Mouse (Mus musculus) kidney, postnatal 14 days (tissue): ENCODE measurements around the gene Tmem186.

ENCODE experiments used
- DNase-seq: peaks from one replicate; pipeline ENCODE4 v3.0.0; 2022; ENCODE audit warnings: mixed read lengths

Tmem186 gene

GRCm38 (mm10) chr16:8637217-8638051 is at the start of gene Tmem186, which contains the start of gene Pmm2:
Tmem186 (minus strand) TSS chr16:8637712.
Pmm2 (plus strand) TSS chr16:8637674.
- peak; percentile 92 for DNase-seq

GRCm38 (mm10) chr16:8686871-8687535 is 49.5 kb upstream of the Tmem186 start:
- DNase-seq = no peak

GRCm38 (mm10) chr16:8686121-8686870 is 48.8 kb upstream of the Tmem186 start:
- peak; percentile 82 for DNase-seq

GRCm38 (mm10) chr16:8685087-8685486 is 47.6 kb upstream of the Tmem186 start:
- no peak for DNase-seq

- DNase-seq = no peak
Observed at GRCm38 (mm10) chr16:8680470-8680869, 43.0 kb upstream of the Tmem186 start, which contains the start of gene Gm5767. Gm5767 (plus strand) TSS chr16:8680770.

- no peak for DNase-seq
Observed at GRCm38 (mm10) chr16:8679780-8680179, 42.3 kb upstream of the Tmem186 start.

GRCm38 (mm10) chr16:8678676-8679075 is 41.2 kb upstream of the Tmem186 start:
- DNase-seq = no peak

GRCm38 (mm10) chr16:8678035-8678434 is 40.5 kb upstream of the Tmem186 start:
- peak; percentile 53 for DNase-seq

GRCm38 (mm10) chr16:8676800-8677199 is 39.3 kb upstream of the Tmem186 start:
- no peak for DNase-seq

GRCm38 (mm10) chr16:8676228-8676627 is 38.7 kb upstream of the Tmem186 start:
- DNase-seq = no peak

- DNase-seq = no peak
Observed at GRCm38 (mm10) chr16:8675559-8675958, 38.0 kb upstream of the Tmem186 start.

GRCm38 (mm10) chr16:8674165-8674564 is 36.7 kb upstream of the Tmem186 start:
- peak; percentile 63 for DNase-seq

GRCm38 (mm10) chr16:8673343-8673742 is 35.8 kb upstream of the Tmem186 start:
- DNase-seq = no peak

GRCm38 (mm10) chr16:8672811-8673210 is 35.3 kb upstream of the Tmem186 start:
- no peak for DNase-seq

- no peak for DNase-seq
Observed at GRCm38 (mm10) chr16:8672350-8672687, 34.8 kb upstream of the Tmem186 start.

- peak; percentile 98 for DNase-seq
Observed at GRCm38 (mm10) chr16:8671551-8672349, 34.2 kb upstream of the Tmem186 start, which contains the start of gene Carhsp1. Carhsp1 (minus strand) TSS chr16:8672155.

- DNase-seq = no peak
Observed at GRCm38 (mm10) chr16:8670041-8671035, 32.8 kb upstream of the Tmem186 start.

- peak; percentile 43 for DNase-seq
Observed at GRCm38 (mm10) chr16:8669432-8669831, 31.9 kb upstream of the Tmem186 start.

GRCm38 (mm10) chr16:8668386-8668785 is 30.9 kb upstream of the Tmem186 start:
- DNase-seq = no peak

GRCm38 (mm10) chr16:8667814-8668213 is 30.3 kb upstream of the Tmem186 start:
- no peak for DNase-seq

GRCm38 (mm10) chr16:8667261-8667660 is 29.7 kb upstream of the Tmem186 start:
- DNase-seq = no peak
